Mouse (Mus musculus): ENCODE measurements around the gene Zkscan16.

DNA sequence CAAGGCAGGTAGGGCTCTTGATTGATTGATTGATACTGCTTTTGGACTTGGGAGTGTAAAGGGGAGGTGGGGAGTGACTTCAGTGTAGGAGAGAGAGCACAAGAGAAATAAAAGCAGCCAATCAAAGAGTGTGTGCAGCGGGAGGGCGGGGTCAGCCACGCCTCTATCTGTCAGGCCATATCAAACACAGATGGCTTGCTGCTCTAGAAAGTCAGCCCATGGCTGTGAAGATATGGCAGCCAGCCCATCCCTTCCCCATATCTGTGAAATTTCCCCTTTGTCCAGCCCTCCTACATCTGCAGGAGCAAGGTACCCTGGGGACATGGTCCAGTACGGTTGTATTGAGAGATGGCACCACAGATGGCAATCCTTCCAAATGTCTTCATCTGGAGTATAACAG, 27.2 kb downstream of the Zkscan16 start:
- no peak for TF ChIP-seq POLR2A (IDR thresholded peaks at IDR 0.05; ENCODE audit: borderline replicate concordance, insufficient read depth, low read length)
- no peak for TF ChIP-seq CTCF (IDR thresholded peaks at IDR 0.05; ENCODE audit: borderline replicate concordance, insufficient read depth, low read depth, low read length)
